Mouse (Mus musculus) G1E (cell line): ENCODE measurements around the gene Stk38.

Experiments
- CTCF ChIP-seq: IDR thresholded peaks from 2 replicates; pipeline ENCODE4 v1.5.1; 2012; ENCODE audit warnings: low read depth, low read length, inconsistent platforms, mixed read lengths
- GATA1 ChIP-seq: IDR thresholded peaks from 2 replicates; pipeline ENCODE4 v1.6.1; 2012; ENCODE audit warnings: borderline replicate concordance, low read length, inconsistent platforms, mixed read lengths
- POLR2AphosphoS5 ChIP-seq: IDR thresholded peaks from 2 replicates; pipeline ENCODE4 v1.6.1; 2012; ENCODE audit warnings: low read depth, low read length, inconsistent platforms; ENCODE audit not compliant: insufficient replicate concordance
- TAL1 ChIP-seq: conservative IDR thresholded peaks from 2 replicates; pipeline ENCODE4 v1.6.1; 2012; ENCODE audit warnings: low read depth, low read length, inconsistent platforms, mixed read lengths

DNA sequence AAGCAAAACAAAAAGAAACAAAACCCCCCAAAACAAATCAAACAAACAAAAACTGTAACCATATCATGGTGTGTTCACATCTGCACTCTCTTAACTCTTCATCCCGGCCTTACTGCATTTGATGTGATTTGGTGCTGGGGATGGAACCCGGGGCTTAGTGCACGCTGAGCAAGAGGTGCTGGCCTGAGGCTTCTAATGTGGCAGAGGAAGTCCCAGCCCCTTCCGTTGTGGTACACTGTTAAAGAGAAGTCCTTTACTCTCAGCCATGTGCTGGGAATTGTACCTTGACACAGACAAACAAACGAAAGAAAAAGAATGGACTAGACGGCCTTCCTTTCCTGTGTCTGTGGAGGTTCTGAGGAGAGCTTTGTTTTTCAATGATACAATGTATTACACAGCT, 85.7 kb downstream of the Stk38 start:
- TF ChIP-seq CTCF = no peak
- no peak for TF ChIP-seq TAL1
- TF ChIP-seq GATA1 = no peak
- TF ChIP-seq POLR2AphosphoS5 = no peak
